Mouse (Mus musculus) kidney, adult 9 months (tissue): ENCODE measurements around the gene Slain2.
A peak's percentile ranks its signal among the peaks of the same experiment; 100 is the strongest.
"Not testable (repeated sequence)": the region's sequence is repeated elsewhere in the genome, so short reads cannot be mapped to it uniquely, and the experiment has no call there.

Experiments
- DNase-seq: peaks from one replicate; pipeline ENCODE4 v3.0.0; 2022

Gene Slain2

DNA sequence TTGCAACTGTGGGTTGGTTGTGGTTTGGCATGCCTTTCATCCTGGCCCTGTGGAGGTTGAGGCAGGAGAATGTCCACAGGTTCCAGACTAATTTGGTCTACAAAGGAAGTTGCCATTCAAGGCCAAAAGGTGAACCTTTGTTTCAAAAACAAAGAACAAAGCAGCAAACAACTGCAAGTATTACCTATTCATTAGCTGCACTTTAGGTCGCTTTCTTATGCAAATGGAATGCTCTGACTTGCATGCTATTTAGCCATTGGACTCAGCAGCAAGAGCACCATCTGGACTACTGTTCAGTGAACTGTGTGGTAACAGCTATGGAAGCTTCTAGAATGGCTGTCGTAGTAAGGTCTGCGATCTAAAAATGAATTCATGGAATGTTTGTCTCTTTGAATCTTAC, 11.8 kb upstream of the Slain2 start:
- DNase-seq = no peak

DNA sequence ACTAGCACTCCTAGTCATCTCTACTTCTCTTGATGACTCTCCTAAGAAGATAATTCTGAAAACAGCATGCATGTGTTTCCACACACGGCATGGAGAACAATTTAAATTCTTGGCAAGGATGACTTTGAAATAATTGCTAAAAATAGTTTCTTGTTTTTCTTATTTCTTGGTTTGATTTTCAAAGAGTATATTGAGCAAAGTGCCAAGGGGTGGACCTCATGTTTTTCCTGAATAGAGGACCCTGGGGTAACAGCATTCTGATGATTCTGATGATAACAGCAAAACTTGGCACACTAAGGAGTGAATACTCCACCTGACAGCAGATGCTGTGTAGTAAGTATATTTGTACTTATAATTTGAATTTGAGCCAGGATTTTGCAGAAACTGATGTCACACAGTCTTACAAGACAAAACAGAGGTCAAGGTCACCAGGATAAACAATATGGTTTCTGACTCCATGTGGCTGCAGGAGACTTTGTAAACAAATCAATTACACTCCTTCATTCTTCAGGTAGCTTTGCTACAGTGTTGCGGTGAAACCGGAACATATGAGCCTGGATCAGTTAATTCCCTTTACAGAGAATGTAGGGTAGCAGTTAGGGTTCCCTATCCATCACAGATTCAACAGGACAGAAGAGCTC, 11.1 kb upstream of the Slain2 start:
- DNase-seq = no peak

DNA sequence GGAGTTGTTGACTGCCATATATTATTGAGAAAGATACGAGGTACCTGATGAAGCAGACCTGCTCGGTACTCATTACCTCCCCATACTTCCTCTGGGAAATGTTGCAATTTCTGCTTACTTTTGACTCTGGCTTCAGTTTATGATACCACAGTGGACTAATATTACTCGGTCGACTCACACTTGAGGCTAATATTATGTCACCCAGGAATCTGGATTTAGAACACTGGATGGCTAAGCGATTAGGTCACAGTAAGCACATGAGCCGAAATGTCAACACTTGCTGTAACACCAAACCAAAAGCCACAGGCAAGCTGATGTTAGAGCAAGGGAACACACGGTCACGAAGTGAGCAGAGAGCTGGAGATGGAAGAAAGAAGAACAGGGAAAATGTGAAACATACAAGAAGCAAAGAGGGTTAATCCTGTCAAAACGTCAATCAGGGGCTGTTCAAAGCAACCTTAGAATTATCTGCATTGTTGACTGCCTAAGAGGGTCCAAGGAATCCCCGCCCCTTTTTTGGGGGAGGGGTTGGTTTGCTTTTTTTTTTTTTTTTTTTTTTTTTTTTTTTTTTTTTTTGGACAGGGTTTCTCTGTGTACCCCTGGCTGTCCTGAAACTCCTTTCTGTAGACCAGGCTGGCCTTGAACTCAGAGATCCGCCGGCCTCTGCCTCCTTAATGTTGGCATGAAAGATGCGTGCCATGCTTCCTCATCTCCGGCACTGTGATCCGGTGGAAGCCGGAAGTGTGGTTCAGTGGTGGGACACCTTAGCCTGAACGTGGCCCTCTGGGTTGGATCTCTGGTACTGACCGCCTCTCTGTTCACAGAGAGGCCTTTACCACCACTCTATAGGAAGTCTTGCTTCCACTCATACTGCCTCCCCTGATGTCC, 9.0 kb upstream of the Slain2 start:
- no peak for DNase-seq

DNA sequence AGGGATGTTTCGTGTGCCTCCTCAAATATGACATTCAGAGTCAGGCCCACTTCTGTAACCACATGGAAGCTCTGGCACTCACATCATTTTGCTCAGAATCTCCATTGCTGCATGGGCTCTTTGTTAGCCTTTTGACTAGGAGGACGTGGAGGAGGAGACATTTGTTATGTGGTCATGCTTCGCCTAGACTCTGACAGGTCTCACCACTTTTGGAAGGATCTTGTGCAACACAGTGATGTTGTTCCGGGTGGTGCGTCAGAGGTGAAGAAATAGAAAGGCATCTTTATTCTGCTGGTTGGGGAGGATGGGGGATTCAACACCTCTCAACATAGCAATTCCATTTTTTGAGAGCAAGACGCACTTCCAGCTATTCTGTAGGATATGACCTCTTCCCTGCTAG, 6.7 kb upstream of the Slain2 start:
- DNase-seq = no peak

DNA sequence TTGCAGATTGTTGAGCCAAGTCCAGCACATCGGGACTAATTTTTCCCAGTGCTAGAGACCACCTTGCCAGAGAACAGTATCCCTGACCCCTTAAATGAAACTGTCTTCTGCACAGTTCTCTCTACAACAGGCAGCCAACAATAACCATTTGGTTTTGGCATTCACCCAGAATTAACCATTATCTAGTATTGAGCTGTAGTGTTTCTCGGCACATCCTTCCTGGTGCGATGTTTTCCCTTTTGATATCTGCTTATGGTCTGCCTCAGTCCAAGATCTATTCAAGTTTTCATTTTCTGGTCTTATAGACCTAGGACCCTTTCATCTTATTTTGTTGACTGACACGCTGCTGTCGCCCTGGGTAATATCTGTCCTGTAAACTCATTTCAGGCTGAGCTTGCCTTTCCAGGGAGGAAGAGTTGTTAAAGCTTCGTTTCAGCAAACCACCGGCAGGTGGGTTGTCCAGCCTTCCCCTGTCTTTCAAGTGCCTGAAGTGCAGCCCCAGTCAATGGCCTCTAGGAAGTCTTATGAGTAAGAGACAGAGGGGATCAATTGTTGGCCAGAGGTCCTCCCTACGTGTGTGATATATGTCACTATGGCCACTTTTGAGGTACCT, 5.7 kb upstream of the Slain2 start:
- no peak for DNase-seq

- DNase-seq = no peak
These were observed 4.7 kb upstream of the Slain2 start for GRCm38 (mm10) chr5:72909363-72909762.

DNA sequence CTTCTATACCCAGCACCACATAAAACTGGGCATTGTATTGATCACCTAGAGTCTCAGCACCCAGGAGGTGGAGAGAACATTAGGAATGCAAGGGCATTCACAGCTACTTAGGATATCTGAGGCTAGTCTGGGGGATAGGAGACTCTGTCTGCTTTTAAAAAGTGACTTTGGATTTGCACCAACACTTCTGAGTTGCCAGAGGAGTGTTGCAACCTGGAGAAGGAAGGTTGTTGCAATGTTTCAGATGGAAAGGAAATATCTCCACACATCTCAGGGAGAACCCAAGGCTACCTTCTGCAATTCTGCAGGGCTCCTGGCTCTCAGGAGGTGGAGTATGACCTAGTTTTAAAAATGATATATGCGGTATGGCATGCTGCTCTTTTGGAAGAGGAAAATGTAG, 3.7 kb upstream of the Slain2 start:
- no peak for DNase-seq

DNA sequence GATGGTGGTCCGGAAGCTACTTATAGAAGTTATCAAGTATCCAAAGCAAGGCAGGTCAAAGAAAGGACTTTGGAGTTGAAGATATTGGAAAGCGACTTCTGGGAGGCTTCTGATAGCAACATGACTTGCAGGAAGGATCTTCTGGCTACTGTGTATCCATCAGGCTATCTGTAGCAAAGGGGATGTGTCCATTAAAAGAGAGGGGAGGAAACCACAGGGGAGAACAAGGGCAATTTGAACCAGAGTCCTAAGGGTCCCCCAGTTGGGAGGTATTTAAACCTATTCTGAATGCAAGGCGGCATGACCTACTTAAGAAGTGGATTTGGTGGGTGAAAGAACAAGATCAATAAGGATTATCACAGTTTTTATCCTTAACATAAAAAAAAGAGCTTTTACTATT, 2.8 kb upstream of the Slain2 start:
- no peak for DNase-seq

- DNase-seq = peak; percentile 27
These were observed 793 bp downstream of the Slain2 start for GRCm38 (mm10) chr5:72914633-72915561.

DNA sequence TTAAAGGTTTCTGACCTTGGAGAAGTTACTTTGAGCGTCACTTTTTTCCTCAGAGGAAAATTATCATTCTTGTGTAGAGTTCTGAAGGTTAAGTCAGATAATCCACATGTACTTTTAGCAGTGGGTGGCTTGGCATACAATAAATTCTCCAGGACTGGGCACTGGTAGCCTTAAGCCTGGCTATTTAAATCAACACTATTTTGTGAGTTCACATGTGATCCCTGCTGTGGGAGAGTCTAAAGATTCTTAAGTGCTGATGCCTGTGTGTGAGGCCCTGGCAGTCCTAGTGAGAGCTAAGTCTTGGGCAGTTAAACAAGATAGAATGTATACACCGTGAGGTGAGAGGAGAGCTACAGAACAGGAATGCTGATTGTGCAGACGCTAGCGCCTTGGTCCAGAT, 1.9 kb downstream of the Slain2 start:
- no peak for DNase-seq

GRCm38 (mm10) chr5:72916851-72917250, 2.7 kb downstream of the Slain2 start:
- no peak for DNase-seq

- no peak for DNase-seq
These were observed 6.3 kb downstream of the Slain2 start for GRCm38 (mm10) chr5:72920416-72920815.

DNA sequence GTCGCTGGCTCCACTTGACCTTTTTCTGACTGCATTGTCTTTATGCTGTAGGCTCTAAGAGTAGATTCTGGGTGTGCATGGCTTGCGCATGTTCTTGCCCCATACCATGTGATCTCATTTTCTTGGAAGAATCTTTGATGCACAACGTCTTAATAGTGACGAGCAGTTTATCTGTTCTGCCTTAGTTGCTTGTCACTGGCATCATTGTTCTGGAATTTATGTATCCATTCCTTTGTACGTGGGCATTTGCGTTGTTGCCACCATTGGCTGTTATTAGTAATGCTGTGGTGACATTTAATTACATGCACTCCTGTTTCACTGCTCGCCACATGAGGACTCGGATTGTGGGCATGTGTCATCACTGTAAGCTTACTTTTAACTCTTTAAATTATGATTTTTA, 7.1 kb downstream of the Slain2 start:
- no peak for DNase-seq

DNA sequence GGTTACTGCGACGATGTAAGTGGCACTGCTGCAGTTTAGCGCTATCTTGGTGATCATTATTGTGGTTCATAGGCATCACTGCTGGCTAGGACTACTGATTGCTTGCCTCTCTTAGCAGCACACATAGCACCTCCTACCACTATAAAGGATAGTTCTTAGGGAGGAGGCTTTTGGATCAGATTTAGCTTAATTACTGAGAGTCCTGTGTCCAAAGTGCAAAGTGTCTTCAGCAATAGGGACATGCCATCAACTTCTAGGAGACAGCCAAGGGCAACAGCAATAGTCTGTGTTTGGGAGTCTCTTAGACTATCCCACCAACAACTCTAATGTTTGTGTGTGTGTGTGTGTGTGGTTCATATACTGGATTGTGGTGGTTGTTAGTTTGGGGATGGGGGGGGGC, 8.7 kb downstream of the Slain2 start:
- DNase-seq = peak; percentile 55

GRCm38 (mm10) chr5:72927074-72927473, 13.0 kb downstream of the Slain2 start:
- no peak for DNase-seq

DNA sequence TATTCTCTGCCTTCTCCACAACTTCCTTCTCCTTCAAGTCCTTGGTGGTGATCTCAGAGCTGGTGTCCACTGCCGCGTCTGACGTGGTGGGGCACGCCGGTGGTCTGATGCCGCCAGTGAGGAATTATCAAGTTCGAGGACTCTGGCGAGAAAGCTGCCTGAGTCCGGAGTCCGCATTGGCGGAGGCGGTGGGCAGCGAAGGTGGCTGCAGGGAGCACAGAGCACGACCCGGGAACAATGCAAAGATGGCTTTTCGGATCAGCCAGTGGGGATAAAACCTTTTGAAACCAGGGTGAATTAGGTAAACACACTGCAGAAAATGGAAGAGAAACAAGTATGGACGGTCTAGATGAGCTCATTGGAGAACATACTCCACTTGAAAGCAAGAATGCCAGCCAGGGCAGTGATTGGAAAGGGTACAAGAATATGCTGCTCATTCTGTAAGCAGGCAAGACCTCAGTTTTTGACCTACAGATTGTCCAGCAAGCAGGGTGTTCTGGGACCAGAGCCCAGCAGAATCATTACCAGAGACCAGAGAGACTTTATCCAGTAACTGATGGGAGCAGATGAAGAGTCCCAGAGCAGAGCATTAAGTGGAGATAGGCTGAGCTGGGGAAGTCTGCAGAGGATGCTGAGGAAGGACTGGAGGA, 19.0 kb downstream of the Slain2 start:
- DNase-seq = no peak

DNA sequence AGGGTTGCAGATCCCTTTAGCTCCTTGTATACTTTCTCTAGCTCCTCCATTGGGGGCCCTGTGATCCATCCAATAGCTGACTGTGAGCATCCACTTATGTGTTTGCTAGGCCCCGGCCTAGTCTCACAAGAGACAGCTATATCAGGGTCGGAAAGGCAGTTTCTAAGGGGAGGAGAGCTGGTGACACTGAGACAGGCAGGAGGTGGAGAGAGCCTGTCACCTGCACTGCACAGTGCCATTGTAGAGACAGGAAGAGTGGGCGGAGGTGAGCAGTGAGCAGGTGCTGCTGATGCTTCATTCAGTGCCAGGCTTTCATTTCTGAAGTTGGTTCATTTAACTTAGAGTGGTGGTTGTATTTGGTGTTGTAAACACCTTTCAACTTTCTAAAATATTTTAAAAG, 24.3 kb downstream of the Slain2 start:
- DNase-seq = not testable (repeated sequence)

GRCm38 (mm10) chr5:72939311-72939710, 25.2 kb downstream of the Slain2 start:
- DNase-seq = no peak

GRCm38 (mm10) chr5:72940906-72941432, 26.9 kb downstream of the Slain2 start:
- DNase-seq = no peak

GRCm38 (mm10) chr5:72948136-72948535, 34.0 kb downstream of the Slain2 start:
- DNase-seq = peak; percentile 88

DNA sequence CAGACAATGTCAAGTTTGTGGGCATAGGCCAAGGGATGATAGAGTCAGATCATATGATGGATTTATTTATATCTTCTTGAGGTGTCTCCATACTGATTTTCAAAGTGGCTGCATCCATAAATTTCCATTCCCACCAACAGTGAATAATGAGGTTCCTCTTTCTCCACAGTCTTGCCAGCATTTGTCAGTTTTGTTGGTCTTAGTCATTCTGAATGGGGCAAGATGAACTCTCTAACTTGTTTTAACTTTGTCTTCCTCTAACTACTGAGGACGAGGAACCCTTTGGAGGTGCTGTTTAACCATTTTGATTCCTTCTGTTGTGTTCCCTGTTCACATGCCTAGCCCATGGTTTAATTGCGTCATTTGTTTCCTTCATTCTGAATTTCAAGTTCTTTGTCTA, 36.1 kb downstream of the Slain2 start:
- no peak for DNase-seq

- DNase-seq = no peak
These were observed 40.0 kb downstream of the Slain2 start for GRCm38 (mm10) chr5:72953996-72954604.
